Mouse (Mus musculus) gastrocnemius, postnatal 14 days (tissue): ENCODE results near the gene Cd4. TPM values are rescaled to one million over a fixed set of nuclear protein-coding genes. Genes with fewer than 3 reads are reported as not detected.

ENCODE experiments used
- DNase-seq: peaks from one replicate; pipeline ENCODE4 v3.0.0; 2021; ENCODE audit warnings: mixed read lengths
- intact Hi-C: fragments of 180-260 bp; cut with DNase I; formaldehyde crosslinking; loops from one replicate; pipeline ENCODE4 v1.15.1; 2025; ENCODE audit warnings: low total_unique reads
- long read RNA-seq, 2 experiments: library from polyadenylated mRNA; stranded (forward); transcript quantifications; one replicate each; pipeline ENCODE4 v2.0.0; 2021
- total RNA-seq, 2 experiments: library from RNA; stranded (reverse); gene quantifications; 2 replicates each; pipeline ENCODE4 v1.2.3; 2021

Cd4 gene
- total RNA-seq: under 1 TPM; 0.27 to 0.51 TPM
- long read RNA-seq, experiment 1: 0 reads
- long read RNA-seq, experiment 2: 0 reads

- DNase-seq: no peak
- intact Hi-C loops: no loop called here
These were observed at the start of gene Cd4 for GRCm38 (mm10) chr6:124887986-124888385. TSS of gene Cd4 (minus strand) at chr6:124888221.

- no peak for DNase-seq
- intact Hi-C loops: no loop called here
These were observed 49.5 kb upstream of the Cd4 start for GRCm38 (mm10) chr6:124937493-124937892.

GRCm38 (mm10) chr6:124936681-124937080 lies 48.7 kb upstream of the Cd4 start:
- no peak for DNase-seq
- intact Hi-C loops: no loop called here

- intact Hi-C loops: no loop called here
- DNase-seq: no peak
These were observed 46.6 kb upstream of the Cd4 start for GRCm38 (mm10) chr6:124934670-124935069.

- DNase-seq: no peak
- intact Hi-C loops: no loop called here
These were observed 45.1 kb upstream of the Cd4 start for GRCm38 (mm10) chr6:124933127-124933526.

GRCm38 (mm10) chr6:124932314-124932695 lies 44.3 kb upstream of the Cd4 start:
- intact Hi-C loops: no loop called here
- no peak for DNase-seq

GRCm38 (mm10) chr6:124931525-124932313 lies 43.7 kb upstream of the Cd4 start:
- peak; percentile 43 for DNase-seq
- intact Hi-C loops: no loop called here

GRCm38 (mm10) chr6:124930754-124931524 lies 42.9 kb upstream of the Cd4 start, which contains the start of gene Mlf2:
TSS of gene Mlf2 (plus strand) at chr6:124931386.
- peak; percentile 99 for DNase-seq
- intact Hi-C loops: no loop called here

- intact Hi-C loops: no loop called here
- no peak for DNase-seq
These were observed 42.2 kb upstream of the Cd4 start for GRCm38 (mm10) chr6:124930231-124930630.

- intact Hi-C loops: no loop called here
- no peak for DNase-seq
These were observed 37.9 kb upstream of the Cd4 start for GRCm38 (mm10) chr6:124925941-124926340.

- intact Hi-C loops: no loop called here
- DNase-seq: no peak
These were observed 37.3 kb upstream of the Cd4 start for GRCm38 (mm10) chr6:124925173-124925793.

GRCm38 (mm10) chr6:124921539-124921938 lies 33.5 kb upstream of the Cd4 start:
- no peak for DNase-seq
- intact Hi-C loops: no loop called here

- intact Hi-C loops: no loop called here
- DNase-seq: no peak
These were observed 32.5 kb upstream of the Cd4 start for GRCm38 (mm10) chr6:124920318-124921085.

- intact Hi-C loops: no loop called here
These were observed 31.8 kb upstream of the Cd4 start, which contains the start of gene Ptms for GRCm38 (mm10) chr6:124919695-124920317. TSS of gene Ptms (minus strand) at chr6:124920103.

GRCm38 (mm10) chr6:124918890-124919627 lies 31.0 kb upstream of the Cd4 start:
- intact Hi-C loops: no loop called here

More at GRCm38 (mm10) chr6:124919695-124920317, 31.8 kb upstream of the Cd4 start, which contains the start of gene Ptms:
- peak; percentile 94 for DNase-seq

GRCm38 (mm10) chr6:124918331-124918690 lies 30.3 kb upstream of the Cd4 start:
- intact Hi-C loops: no loop called here
- DNase-seq: no peak

More at GRCm38 (mm10) chr6:124918890-124919627, 31.0 kb upstream of the Cd4 start:
- DNase-seq: no peak

GRCm38 (mm10) chr6:124917518-124918330 lies 29.7 kb upstream of the Cd4 start:
- intact Hi-C loops: no loop called here

More at GRCm38 (mm10) chr6:124917518-124918330, 29.7 kb upstream of the Cd4 start:
- DNase-seq: peak; percentile 91
